Mouse (Mus musculus): ENCODE data around the gene Pitpnb. TPM values are rescaled to one million over a fixed set of nuclear protein-coding genes. Genes with fewer than 3 reads are reported as not detected.

The Pitpnb gene
- polyA plus RNA-seq, 1 experiment = 54.1 TPM

DNA sequence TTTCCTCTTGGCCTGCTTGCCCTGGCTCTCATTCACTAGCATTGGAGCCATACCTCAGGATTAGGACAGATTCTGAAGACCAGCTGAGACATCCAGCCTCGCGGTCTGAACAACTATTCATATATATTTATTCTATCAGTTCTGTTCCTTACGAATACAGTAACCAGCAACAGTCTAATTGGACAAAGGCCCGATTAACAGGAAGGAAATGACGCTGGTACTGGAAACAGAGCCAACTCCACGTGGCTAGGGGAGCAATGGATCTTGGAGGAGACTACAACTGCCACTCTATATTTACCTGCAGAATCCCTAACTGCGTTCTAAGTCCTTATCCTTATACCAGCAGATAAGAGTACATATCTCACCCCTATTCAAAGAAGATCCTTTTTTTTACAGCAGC, 3.1 kb upstream of the Pitpnb start:
- Histone ChIP-seq H3K27me3 (ENCODE audit: control insufficient read depth, insufficient read depth, insufficient read length) (peaks cover 6% of the 10 kb centered on the region), H3K36me3 (ENCODE audit: control insufficient read depth, insufficient read depth) (peaks cover 3% of the 10 kb centered on the region), H3K4me3 (ENCODE audit: insufficient read depth, poor library complexity, severe bottlenecking) (no peak overlapping the region), H3K79me3 (ENCODE audit: low read depth) (peaks cover 17% of the 10 kb centered on the region), H3K79me2 (ENCODE audit: control insufficient read depth, insufficient read depth) (peaks cover 19% of the 10 kb centered on the region), H3ac (ENCODE audit: control insufficient read depth, insufficient read length, low read depth) (no peak overlapping the region)
- no peak for TF ChIP-seq MYOD1 (IDR thresholded peaks at IDR 0.05; ENCODE audit: control insufficient read depth, insufficient read length, low read depth)
- no peak for TF ChIP-seq MYOG (IDR thresholded peaks at IDR 0.05; ENCODE audit: control insufficient read depth, extremely low read depth, insufficient read length)
- TF ChIP-seq FOSL1 (IDR thresholded peaks at IDR 0.05; ENCODE audit: insufficient read depth, low read length, poor library complexity, severe bottlenecking) = no peak
- TF ChIP-seq CEBPB (IDR thresholded peaks at IDR 0.05; ENCODE audit: low read depth) = no peak
- TF ChIP-seq MAX (IDR thresholded peaks at IDR 0.05) = no peak
- no peak for TF ChIP-seq USF1 (IDR thresholded peaks at IDR 0.05; ENCODE audit: low read depth)

DNA sequence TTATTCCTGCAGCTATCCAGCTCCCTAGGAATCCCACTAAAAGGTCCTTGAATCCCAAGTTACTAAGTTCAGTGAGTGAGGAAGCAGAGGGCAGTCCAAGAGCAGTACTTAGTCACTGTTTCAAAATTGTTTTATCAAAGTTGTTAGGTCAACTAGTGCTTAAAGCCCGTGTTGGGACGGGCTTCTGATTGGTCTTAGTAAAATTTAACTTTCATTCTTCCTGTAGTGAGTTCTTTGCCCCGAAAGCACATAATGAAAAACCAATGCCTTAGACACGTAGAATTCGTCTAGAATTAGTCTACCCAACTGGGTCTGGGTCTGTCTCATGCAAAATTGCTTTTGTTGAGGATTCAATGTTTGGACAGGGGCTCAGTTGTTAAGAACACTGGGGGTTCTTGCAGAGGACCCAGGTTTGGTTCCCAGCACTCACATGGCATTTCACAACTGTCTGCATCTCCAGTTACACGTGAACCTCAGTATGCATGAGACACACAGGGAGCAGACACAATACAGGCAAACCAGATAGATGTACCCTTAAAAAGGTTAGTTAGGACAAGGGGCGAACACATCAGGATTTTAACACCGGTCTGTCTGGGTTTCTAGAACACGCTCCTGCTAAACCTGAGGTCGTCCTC, 664 bp upstream of the Pitpnb start:
- H3K79me2 ChIP-seq (ENCODE audit: control insufficient read depth, insufficient read depth) = peaks cover 44% of the 10 kb centered on the region
- H3K79me3 ChIP-seq (ENCODE audit: low read depth) = peaks cover 42% of the 10 kb centered on the region
- peaks cover 19% of the 10 kb centered on the region for H3K36me3 ChIP-seq (ENCODE audit: control insufficient read depth, insufficient read depth)
- TF ChIP-seq MYOD1 (IDR thresholded peaks at IDR 0.05; ENCODE audit: control insufficient read depth, insufficient read length, low read depth) (no peak), FOSL1 (IDR thresholded peaks at IDR 0.05; ENCODE audit: insufficient read depth, low read length, poor library complexity, severe bottlenecking) (no peak), USF1 (IDR thresholded peaks at IDR 0.05; ENCODE audit: low read depth) (no peak), CTCF (IDR thresholded peaks at IDR 0.05; ENCODE audit: control insufficient read depth, insufficient read depth, insufficient read length) (no peak), CEBPB (IDR thresholded peaks at IDR 0.05; ENCODE audit: low read depth) (no peak), MYOG (IDR thresholded peaks at IDR 0.05; ENCODE audit: control insufficient read depth, extremely low read depth, insufficient read length) (no peak), MAX (IDR thresholded peaks at IDR 0.05) (no peak)
- no peaks in the 10 kb centered on the region for H3K27me3 ChIP-seq (ENCODE audit: control insufficient read depth, insufficient read depth, insufficient read length)
- H3ac ChIP-seq (ENCODE audit: control insufficient read depth, insufficient read length, low read depth) = peak overlapping the region; percentile 66
- H3K4me3 ChIP-seq (ENCODE audit: insufficient read depth, poor library complexity, severe bottlenecking) = peak overlapping the region; percentile 90

DNA sequence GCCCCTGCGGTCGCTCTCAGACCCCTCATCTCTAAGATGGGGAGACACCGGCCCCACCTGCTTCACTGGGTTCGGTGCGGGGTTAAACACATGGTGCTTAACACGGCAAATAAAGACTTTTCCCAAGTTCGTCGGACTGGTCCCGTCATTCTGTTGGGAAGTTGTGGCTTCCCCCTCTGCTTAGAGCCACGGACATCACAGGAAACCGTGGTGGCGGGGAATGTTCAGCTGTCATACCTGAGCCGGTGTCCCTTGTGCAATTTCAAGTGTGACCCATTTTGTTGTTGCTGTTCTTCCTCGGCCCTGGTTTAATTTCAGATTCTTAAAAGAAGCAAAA, 504 bp downstream of the Pitpnb start:
- peaks cover 56% of the 10 kb centered on the region for H3K79me2 ChIP-seq (ENCODE audit: control insufficient read depth, insufficient read depth)
- no peak for TF ChIP-seq CTCF (IDR thresholded peaks at IDR 0.05; ENCODE audit: control insufficient read depth, insufficient read depth, insufficient read length)
- TF ChIP-seq USF1 (IDR thresholded peaks at IDR 0.05; ENCODE audit: low read depth) = no peak
- TF ChIP-seq MYOG (IDR thresholded peaks at IDR 0.05; ENCODE audit: control insufficient read depth, extremely low read depth, insufficient read length) = no peak
- TF ChIP-seq MYOD1 (IDR thresholded peaks at IDR 0.05; ENCODE audit: control insufficient read depth, insufficient read length, low read depth) = no peak
- TF ChIP-seq CEBPB (IDR thresholded peaks at IDR 0.05; ENCODE audit: low read depth) = no peak
- TF ChIP-seq FOSL1 (IDR thresholded peaks at IDR 0.05; ENCODE audit: insufficient read depth, low read length, poor library complexity, severe bottlenecking) = no peak
- no peak for TF ChIP-seq MAX (IDR thresholded peaks at IDR 0.05)

DNA sequence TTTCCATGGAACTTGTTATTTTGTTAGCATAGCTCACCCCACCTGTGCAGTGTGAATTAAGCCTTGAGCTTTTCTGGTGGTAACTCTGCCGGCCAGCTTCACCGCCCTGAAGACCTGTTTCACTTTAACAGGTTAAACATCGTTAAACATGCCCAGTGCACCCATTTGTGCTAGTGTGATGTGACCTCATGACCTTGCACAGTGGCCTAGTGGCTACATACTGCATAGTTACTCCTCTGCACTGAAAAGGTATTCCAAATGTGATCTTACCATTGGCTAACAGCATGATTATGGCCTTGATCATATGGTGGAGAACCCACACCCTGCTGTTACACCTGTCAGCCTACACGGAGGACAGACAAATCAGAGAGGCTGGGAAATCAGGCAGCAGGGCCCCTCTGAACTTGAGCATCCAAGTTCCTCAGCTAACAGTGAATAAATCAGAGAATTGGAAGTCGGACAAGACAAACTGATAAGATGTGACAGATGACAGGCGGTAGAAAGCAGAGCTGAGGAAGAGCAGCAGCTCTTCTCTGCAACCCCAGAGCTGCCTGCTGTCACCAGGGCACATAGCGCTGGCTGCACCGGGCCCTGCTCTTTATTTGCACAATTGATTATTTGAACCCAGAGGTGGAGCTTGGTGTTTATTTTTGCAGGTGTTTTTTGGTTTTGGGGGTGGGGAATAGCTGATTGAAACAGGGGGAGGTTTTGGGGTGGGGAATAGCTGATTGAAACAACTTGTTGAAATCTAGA, 5.6 kb downstream of the Pitpnb start:
- Histone ChIP-seq H3K27me3 (ENCODE audit: control insufficient read depth, insufficient read depth, insufficient read length) (no peaks in the 10 kb centered on the region), H3ac (ENCODE audit: control insufficient read depth, insufficient read length, low read depth) (no peak overlapping the region), H3K36me3 (ENCODE audit: control insufficient read depth, insufficient read depth) (peaks cover 50% of the 10 kb centered on the region), H3K79me3 (ENCODE audit: low read depth) (peaks cover 65% of the 10 kb centered on the region), H3K79me2 (ENCODE audit: control insufficient read depth, insufficient read depth) (peaks cover 88% of the 10 kb centered on the region), H3K4me3 (ENCODE audit: insufficient read depth, poor library complexity, severe bottlenecking) (no peak overlapping the region)
- TF ChIP-seq CTCF (IDR thresholded peaks at IDR 0.05; ENCODE audit: control insufficient read depth, insufficient read depth, insufficient read length) (no peak), MYOD1 (IDR thresholded peaks at IDR 0.05; ENCODE audit: control insufficient read depth, insufficient read length, low read depth) (no peak), MAX (IDR thresholded peaks at IDR 0.05) (no peak), MYOG (IDR thresholded peaks at IDR 0.05; ENCODE audit: control insufficient read depth, extremely low read depth, insufficient read length) (no peak), USF1 (IDR thresholded peaks at IDR 0.05; ENCODE audit: low read depth) (no peak), FOSL1 (IDR thresholded peaks at IDR 0.05; ENCODE audit: insufficient read depth, low read length, poor library complexity, severe bottlenecking) (no peak), CEBPB (IDR thresholded peaks at IDR 0.05; ENCODE audit: low read depth) (no peak)

More for the DNA sequence above, 504 bp downstream of the Pitpnb start:
- Histone ChIP-seq H3K79me3 (ENCODE audit: low read depth) (peaks cover 54% of the 10 kb centered on the region), H3ac (ENCODE audit: control insufficient read depth, insufficient read length, low read depth) (peak overlapping the region; percentile 92), H3K27me3 (ENCODE audit: control insufficient read depth, insufficient read depth, insufficient read length) (no peaks in the 10 kb centered on the region), H3K4me3 (ENCODE audit: insufficient read depth, poor library complexity, severe bottlenecking) (peak overlapping the region; percentile 90), H3K36me3 (ENCODE audit: control insufficient read depth, insufficient read depth) (peaks cover 26% of the 10 kb centered on the region)

DNA sequence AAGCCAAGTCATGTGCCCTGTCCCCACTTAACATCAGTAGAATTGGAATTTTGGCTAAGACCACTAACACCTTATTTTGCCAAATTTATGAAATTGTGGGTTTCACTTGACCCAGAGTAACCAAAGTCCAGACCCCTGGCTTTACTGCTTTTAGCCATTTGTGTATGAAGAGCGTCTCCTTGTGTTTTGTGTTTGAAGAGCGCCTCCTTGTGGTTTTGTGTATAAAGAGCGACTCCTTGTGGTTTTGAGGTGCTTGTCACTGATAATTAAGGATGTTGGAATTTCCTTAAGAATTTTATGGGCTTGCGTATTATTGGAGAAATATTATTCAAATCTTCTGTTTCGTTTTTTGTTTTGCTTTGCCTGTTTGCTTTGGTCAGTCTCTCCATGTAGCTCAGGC, 11.0 kb downstream of the Pitpnb start:
- no peak for TF ChIP-seq USF1 (IDR thresholded peaks at IDR 0.05; ENCODE audit: low read depth)
- TF ChIP-seq MYOG (IDR thresholded peaks at IDR 0.05; ENCODE audit: control insufficient read depth, extremely low read depth, insufficient read length) = no peak
- peaks cover 70% of the 10 kb centered on the region for H3K36me3 ChIP-seq (ENCODE audit: control insufficient read depth, insufficient read depth)
- no peak overlapping the region for H3K4me3 ChIP-seq (ENCODE audit: insufficient read depth, poor library complexity, severe bottlenecking)
- H3K79me2 ChIP-seq (ENCODE audit: control insufficient read depth, insufficient read depth) = peaks cover 75% of the 10 kb centered on the region
- peaks cover 32% of the 10 kb centered on the region for H3K79me3 ChIP-seq (ENCODE audit: low read depth)
- no peaks in the 10 kb centered on the region for H3K27me3 ChIP-seq (ENCODE audit: control insufficient read depth, insufficient read depth, insufficient read length)
- no peak overlapping the region for H3ac ChIP-seq (ENCODE audit: control insufficient read depth, insufficient read length, low read depth)
